Mouse (Mus musculus) hindlimb bud, embryonic 11.5 days (tissue): ENCODE data around the gene Gm28729.
"Not testable (repeated sequence)": the region's sequence is repeated elsewhere in the genome, so short reads cannot be mapped to it uniquely, and the experiment has no call there.

ENCODE experiments used
- DNase-seq: peaks from one replicate; pipeline ENCODE4 v3.0.0-alpha.2; 2012; ENCODE audit warnings: low read depth, low spot score; ENCODE audit errors: extremely low spot score

The Gm28729 gene

GRCm38 (mm10) chr9:96523148-96523547 lies 1.9 kb downstream of the Gm28729 start:
- DNase-seq = no peak

- not testable (repeated sequence) for DNase-seq
Measured at GRCm38 (mm10) chr9:96521574-96521973, 3.5 kb downstream of the Gm28729 start.

GRCm38 (mm10) chr9:96517429-96517828 lies 7.6 kb downstream of the Gm28729 start:
- no peak for DNase-seq

- DNase-seq = no peak
Measured at GRCm38 (mm10) chr9:96516806-96517205, 8.3 kb downstream of the Gm28729 start.

- DNase-seq = no peak
Measured at GRCm38 (mm10) chr9:96515737-96516136, 9.3 kb downstream of the Gm28729 start.

- no peak for DNase-seq
Measured at GRCm38 (mm10) chr9:96514278-96514677, 10.8 kb downstream of the Gm28729 start.

- no peak for DNase-seq
Measured at GRCm38 (mm10) chr9:96506011-96506498, 19.0 kb downstream of the Gm28729 start.

GRCm38 (mm10) chr9:96505156-96505555 lies 19.9 kb downstream of the Gm28729 start:
- DNase-seq = no peak

GRCm38 (mm10) chr9:96504116-96504895 lies 20.8 kb downstream of the Gm28729 start:
- no peak for DNase-seq

- no peak for DNase-seq
Measured at GRCm38 (mm10) chr9:96502856-96503610, 22.0 kb downstream of the Gm28729 start.

GRCm38 (mm10) chr9:96501217-96501616 lies 23.8 kb downstream of the Gm28729 start:
- DNase-seq = no peak

- DNase-seq = no peak
Measured at GRCm38 (mm10) chr9:96493212-96493611, 31.9 kb downstream of the Gm28729 start.

- DNase-seq = no peak
Measured at GRCm38 (mm10) chr9:96491810-96492209, 33.3 kb downstream of the Gm28729 start.

GRCm38 (mm10) chr9:96487869-96488268 lies 37.2 kb downstream of the Gm28729 start:
- not testable (repeated sequence) for DNase-seq

GRCm38 (mm10) chr9:96483648-96484047 lies 41.4 kb downstream of the Gm28729 start:
- DNase-seq = no peak

GRCm38 (mm10) chr9:96483028-96483427 lies 42.0 kb downstream of the Gm28729 start:
- DNase-seq = no peak

GRCm38 (mm10) chr9:96478071-96478888 lies 46.8 kb downstream of the Gm28729 start, which contains the start of gene Rnf7:
TSS of gene Rnf7 (minus strand) at chr9:96478675.
- peak; percentile 80 for DNase-seq

- DNase-seq = no peak
Measured at GRCm38 (mm10) chr9:96472356-96472755, 52.7 kb downstream of the Gm28729 start.

- DNase-seq = not testable (repeated sequence)
Measured at GRCm38 (mm10) chr9:96471681-96472080, 53.4 kb downstream of the Gm28729 start.

- no peak for DNase-seq
Measured at GRCm38 (mm10) chr9:96470266-96470974, 54.6 kb downstream of the Gm28729 start.
